Comparison of ENCODE assay signal across 9 mouse cellular contexts in the genomic region with DNA sequence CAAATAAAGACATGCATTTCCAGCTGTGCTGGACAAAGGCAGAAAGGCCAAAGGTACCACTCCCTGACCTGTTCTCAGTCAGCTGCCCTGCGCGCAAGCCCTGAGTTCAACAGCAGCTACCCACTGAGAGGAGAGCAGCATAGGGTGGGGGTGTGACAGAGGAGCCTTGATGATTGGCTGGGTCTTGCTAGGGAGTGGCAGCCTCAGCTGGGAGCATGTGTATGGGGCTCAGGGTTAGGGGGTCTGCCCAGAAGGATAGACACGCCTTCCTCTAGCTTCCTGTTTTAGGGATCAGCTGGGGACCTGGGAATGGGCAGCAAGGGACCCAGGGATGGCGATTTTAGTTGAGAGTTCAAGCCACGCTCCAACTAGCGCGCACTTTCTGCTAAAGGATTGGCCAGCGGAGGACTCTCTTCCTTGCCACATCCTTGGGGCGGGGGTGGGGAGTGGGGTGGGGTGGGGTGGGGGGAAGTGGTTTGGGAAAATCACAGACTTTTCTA.
DNase-seq lines count a peak whose midpoint lies in the region; ATAC-seq and TF ChIP-seq lines count a peak whose summit lies in the region.
"Had no signal": no experiment of that assay in that cellular context is flagged by ENCODE, and none has a peak within 500 bp of the region (broad histone marks: within the 10 kb centered on the region; RNA-seq: fewer than 3 reads in every experiment).

No protein-coding gene starts in this region.

- H3K9me3 ChIP-seq in hindbrain, embryonic 14.5 days (ENCODE audit: control insufficient read depth, low read length) = no peaks in the 10 kb centered on the region
- H3K9me3 ChIP-seq in midbrain, embryonic 15.5 days = no peaks in the 10 kb centered on the region

- 7% methylated on average over 9 of the region's 9 CpGs for WGBS in hindbrain, embryonic 14.5 days
- 2% methylated on average over 9 of the region's 9 CpGs for WGBS in midbrain, embryonic 15.5 days

- no peak for TF ChIP-seq CTCF in cortical plate, adult 2 months (IDR thresholded peaks at IDR 0.05; ENCODE audit: extremely low read depth, insufficient read depth, low read length)

- H3K27ac ChIP-seq in cortical plate, adult 2 months (ENCODE audit: insufficient read depth, low read length) = no peak overlapping the region
- no peak overlapping the region; the same call in 1 of the 2 replicates for H3K27ac ChIP-seq in hindbrain, embryonic 14.5 days
- H3K27ac ChIP-seq in midbrain, embryonic 15.5 days = peak overlapping the region; percentile 72

- intact Hi-C loops in left cerebral cortex, postnatal 25 days (cut with DNase I) = no loop called here

- no peaks in the 10 kb centered on the region for H3K4me1 ChIP-seq in cortical plate, adult 2 months (ENCODE audit: control insufficient read depth, insufficient read depth, low read length)
- peaks cover 39% of the 10 kb centered on the region for H3K4me1 ChIP-seq in hindbrain, embryonic 14.5 days (replicated peaks; ENCODE audit: control insufficient read depth, insufficient read depth, low read length)
- peaks cover 42% of the 10 kb centered on the region for H3K4me1 ChIP-seq in midbrain, embryonic 15.5 days

- TF ChIP-seq POLR2A in cortical plate, adult 2 months (IDR thresholded peaks at IDR 0.05; ENCODE audit: extremely low read depth, insufficient read depth, low read length) = no peak

- peak overlapping the region; percentile 85 for H3K9ac ChIP-seq in hindbrain, embryonic 14.5 days
- H3K9ac ChIP-seq in midbrain, embryonic 15.5 days = peak overlapping the region; percentile 80

- no peaks in the 10 kb centered on the region for H3K27me3 ChIP-seq in hindbrain, embryonic 14.5 days (ENCODE audit: control insufficient read depth, insufficient read depth, low read length)
- H3K27me3 ChIP-seq in midbrain, embryonic 15.5 days (replicated peaks) = no peaks in the 10 kb centered on the region

- H3K36me3 ChIP-seq in hindbrain, embryonic 14.5 days (replicated peaks; ENCODE audit: control insufficient read depth, insufficient read depth) = no peaks in the 10 kb centered on the region
- no peaks in the 10 kb centered on the region for H3K36me3 ChIP-seq in midbrain, embryonic 15.5 days (replicated peaks)

- peak overlapping the region; percentile 65 for H3K4me2 ChIP-seq in hindbrain, embryonic 14.5 days (replicated peaks)
- H3K4me2 ChIP-seq in midbrain, embryonic 15.5 days = peak overlapping the region; percentile 66

- H3K4me3 ChIP-seq in cortical plate, adult 2 months (ENCODE audit: insufficient read depth, low read length) = peak overlapping the region; percentile 42; the same call in 1 of the 2 replicates
- H3K4me3 ChIP-seq in hindbrain, embryonic 14.5 days (replicated peaks; ENCODE audit: low read length) = peak overlapping the region; percentile 64
- peak overlapping the region; percentile 69 for H3K4me3 ChIP-seq in midbrain, embryonic 15.5 days
- H3K4me3 ChIP-seq: erythroblast, embryonic 14.5 days had no signal

- peak; percentile 63 for DNase-seq in cerebellum, adult 9-11 months
- DNase-seq in cerebellum, postnatal 10 days = no peak
- DNase-seq in hindbrain, embryonic 14.5 days (ENCODE audit: low spot score) = no peak
- DNase-seq in left cerebral cortex, postnatal 25 days (ENCODE audit: low spot score in 2 of 2) = no peak
- DNase-seq in Muller cell, postnatal 12 days (ENCODE audit: inconsistent ontology term) = no peak
- DNase-seq in urinary bladder, postnatal 25 days (ENCODE audit: low spot score) = no peak

- peak; percentile 69 for ATAC-seq in hindbrain, embryonic 14.5 days (ENCODE audit: low FRiP score)
- peak; percentile 72 for ATAC-seq in midbrain, embryonic 15.5 days (replicated peaks)
